Mouse (Mus musculus) adrenal gland, postnatal 14 days (tissue): Measurements from ENCODE around the gene Xpo5. TPM values are rescaled to one million over a fixed set of nuclear protein-coding genes. Genes with fewer than 3 reads are reported as not detected.
A peak's percentile ranks its signal among the peaks of the same experiment; 100 is the strongest.

Source experiments
- DNase-seq: peaks from one replicate; pipeline ENCODE4 v3.0.0; 2021; ENCODE audit warnings: mixed read lengths
- microRNA-seq, 2 experiments: library from miRNA; unstranded; fragments of <30 nt; microRNA quantifications; one replicate each; pipeline ENCODE4 v1.2.0; 2021
- total RNA-seq: library from RNA; stranded (reverse); gene quantifications from 2 replicates; pipeline ENCODE4 v1.2.3, GENCODE M21; 2021

Gene Xpo5
- total RNA-seq, 1 experiment from 2014 or later, result 61.0 TPM

DNA sequence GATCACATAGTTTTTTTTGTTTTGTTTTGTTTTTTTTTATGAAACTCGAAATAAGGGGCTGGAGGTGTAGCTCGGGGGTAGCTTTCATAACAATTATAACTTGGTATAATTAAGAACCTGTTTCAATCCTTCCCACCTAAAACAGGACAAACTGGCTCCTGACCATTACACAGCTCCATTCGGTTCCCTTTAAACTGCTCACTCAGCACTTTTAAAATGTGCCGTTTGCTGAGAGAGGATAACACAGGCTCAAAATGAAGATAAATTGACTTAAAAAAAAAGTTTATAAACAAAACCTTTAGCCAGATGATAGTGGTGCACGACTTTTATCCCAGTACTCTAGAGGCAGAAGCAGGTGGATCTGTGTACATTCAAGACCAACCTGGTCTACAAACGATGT is 82.8 kb downstream of the Xpo5 start:
- DNase-seq, result no peak

DNA sequence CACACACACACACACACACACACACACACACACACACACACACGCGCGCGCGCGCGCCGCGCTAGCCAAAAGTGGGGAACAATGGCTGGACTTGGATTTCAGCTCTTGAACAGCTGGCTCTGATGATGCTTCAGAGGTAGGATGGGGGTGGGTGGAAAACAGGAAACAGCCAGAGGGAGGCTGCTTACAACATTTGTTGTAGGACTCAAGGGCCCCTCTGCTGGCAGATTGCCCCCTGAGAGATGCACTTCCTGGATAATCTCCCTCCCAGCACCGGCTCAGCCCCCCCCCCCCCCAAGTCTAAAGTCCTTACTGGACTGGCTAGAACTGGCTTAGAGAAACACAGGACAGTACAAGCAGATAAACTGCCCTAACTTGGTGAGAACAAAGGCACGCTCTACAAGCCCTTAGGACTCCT is 85.1 kb downstream of the Xpo5 start:
- DNase-seq, result peak; percentile 72

Small RNA genes within 50 kb of the gene (microRNA-seq; reads per million reads assigned to microRNA genes)
- gene Mir693, result 0 reads per million in 2 experiments

Other genes starting within 250 kb of the Xpo5 start
- 422 and 438 TPM in 2 replicates for gene Vegfa, start 170.4 kb upstream of the Xpo5 start, total RNA-seq
- gene Mrps18a, start 91.8 kb upstream of the Xpo5 start, total RNA-seq, result 107 and 111 TPM in 2 replicates
- gene Rsph9, start 58.6 kb upstream of the Xpo5 start, total RNA-seq, result 4.9 and 6.3 TPM in 2 replicates
- 10.8 and 13.9 TPM in 2 replicates for gene Mad2l1bp, start 49.2 kb upstream of the Xpo5 start, total RNA-seq
- gene Gtpbp2, start 41.8 kb upstream of the Xpo5 start, total RNA-seq, result 74.2 and 90.1 TPM in 2 replicates
- gene Polh, start 137 bp upstream of the Xpo5 start, total RNA-seq, result 37.3 and 38.5 TPM in 2 replicates
- 73.9 and 74.6 TPM in 2 replicates for gene Polr1c, start 45.3 kb downstream of the Xpo5 start, total RNA-seq
- 135 and 137 TPM in 2 replicates for gene Yipf3, start 45.3 kb downstream of the Xpo5 start, total RNA-seq
- 3.7 and 4.8 TPM in 2 replicates for gene Lrrc73, start 50.7 kb downstream of the Xpo5 start, total RNA-seq
- gene Tjap1, start 80.2 kb downstream of the Xpo5 start, total RNA-seq, result 44.1 and 44.2 TPM in 2 replicates
- 0.41 and 0.44 TPM in 2 replicates for gene Dlk2, start 94.6 kb downstream of the Xpo5 start, total RNA-seq
- gene Abcc10, start 125.6 kb downstream of the Xpo5 start, total RNA-seq, result 10.1 and 11.5 TPM in 2 replicates
- gene Zfp318, start 180.9 kb downstream of the Xpo5 start, total RNA-seq, result 28.7 and 37.0 TPM in 2 replicates
- gene Crip3, start 226.1 kb downstream of the Xpo5 start, total RNA-seq, result 1.1 and 1.2 TPM in 2 replicates
- 0.49 and 14.3 TPM in 2 replicates for gene Slc22a7, start 235.7 kb downstream of the Xpo5 start, total RNA-seq